Mouse (Mus musculus) erythroblast, embryonic 14.5 days (primary cell): ENCODE measurements around the gene Bud23. TPM values are rescaled to one million over a fixed set of nuclear protein-coding genes. Genes with fewer than 3 reads are reported as not detected.
"Not testable (repeated sequence)": the region's sequence is repeated elsewhere in the genome, so short reads cannot be mapped to it uniquely, and the experiment has no call there.

ENCODE experiments used
- H3K27me3 ChIP-seq: 2 replicates; pipeline ENCODE4 v1.6.1; 2012; ENCODE audit warnings: inconsistent platforms; ENCODE audit not compliant: control insufficient read depth
- H3K36me3 ChIP-seq: 2 replicates; pipeline ENCODE4 v1.6.1; 2012; ENCODE audit warnings: mild to moderate bottlenecking, inconsistent platforms; ENCODE audit not compliant: control insufficient read depth
- H3K4me1 ChIP-seq: 2 replicates; pipeline ENCODE4 v1.6.1; 2012; ENCODE audit warnings: inconsistent platforms; ENCODE audit not compliant: control insufficient read depth
- H3K4me3 ChIP-seq: replicated peaks from 2 replicates; pipeline ENCODE3; 2012; ENCODE audit warnings: moderate library complexity, mild to moderate bottlenecking, inconsistent platforms
- H3K9me3 ChIP-seq: 2 replicates; pipeline ENCODE4 v1.6.1; 2012; ENCODE audit warnings: low read length, inconsistent platforms, mixed read lengths; ENCODE audit not compliant: control insufficient read depth
- GATA1 ChIP-seq: IDR thresholded peaks from 2 replicates; pipeline ENCODE4 v1.6.1; 2012; ENCODE audit warnings: low read length, inconsistent platforms, mixed read lengths
- TAL1 ChIP-seq: IDR thresholded peaks from 3 replicates; pipeline ENCODE4 v1.6.1; 2012; ENCODE audit warnings: low read length, inconsistent platforms, mixed read lengths
- polyA plus RNA-seq: library from polyadenylated mRNA; stranded (reverse); fragments of >175 nt; gene quantifications from 2 replicates; pipeline ENCODE4 v1.2.3, GENCODE M21; 2012

Bud23 gene
- 12.3 TPM in 2 replicates for polyA plus RNA-seq

GRCm38 (mm10) chr5:135064909-135065446, at the start of gene Bud23:
Gene Bud23, minus strand, starts transcription at chr5:135064959.
- peaks cover 38% of the 10 kb centered on the region for H3K4me1 ChIP-seq
- H3K4me3 ChIP-seq: peak within 1 kb of the TSS; percentile 80
- peaks cover 47% of the 10 kb centered on the region for H3K36me3 ChIP-seq
- not testable (repeated sequence) for H3K9me3 ChIP-seq, H3K27me3 ChIP-seq

- Histone ChIP-seq H3K4me3 (no peak overlapping the region), H3K4me1 (peaks cover 3% of the 10 kb centered on the region), H3K36me3 (peaks cover 3% of the 10 kb centered on the region; the same call in 1 of the 2 replicates), H3K9me3 (no peaks in the 10 kb centered on the region), H3K27me3 (peaks cover 18% of the 10 kb centered on the region)
- no peak for TF ChIP-seq GATA1
- no peak for TF ChIP-seq TAL1
Measured at GRCm38 (mm10) chr5:135113782-135114181, 49.0 kb upstream of the Bud23 start.

GRCm38 (mm10) chr5:135109976-135110375, 45.2 kb upstream of the Bud23 start:
- Histone ChIP-seq H3K27me3 (peaks cover 53% of the 10 kb centered on the region), H3K36me3 (no peaks in the 10 kb centered on the region)
- no peak for TF ChIP-seq TAL1
- TF ChIP-seq GATA1: no peak

GRCm38 (mm10) chr5:135109426-135109825, 44.7 kb upstream of the Bud23 start:
- H3K4me3 ChIP-seq: no peak overlapping the region
- TF ChIP-seq GATA1: no peak
- TF ChIP-seq TAL1: no peak
- peaks cover 57% of the 10 kb centered on the region for H3K27me3 ChIP-seq
- peaks cover 12% of the 10 kb centered on the region for H3K4me1 ChIP-seq
- H3K9me3 ChIP-seq: no peaks in the 10 kb centered on the region
- no peaks in the 10 kb centered on the region for H3K36me3 ChIP-seq

More at GRCm38 (mm10) chr5:135109976-135110375, 45.2 kb upstream of the Bud23 start:
- Histone ChIP-seq H3K4me1 (peaks cover 12% of the 10 kb centered on the region), H3K9me3 (no peaks in the 10 kb centered on the region), H3K4me3 (no peak overlapping the region)

- no peaks in the 10 kb centered on the region for H3K9me3 ChIP-seq
- H3K27me3 ChIP-seq: peaks cover 57% of the 10 kb centered on the region
- TF ChIP-seq TAL1: no peak
- TF ChIP-seq GATA1: no peak
- H3K36me3 ChIP-seq: no peaks in the 10 kb centered on the region
- peaks cover 12% of the 10 kb centered on the region for H3K4me1 ChIP-seq
- no peak overlapping the region for H3K4me3 ChIP-seq
Measured at GRCm38 (mm10) chr5:135109017-135109416, 44.3 kb upstream of the Bud23 start.

GRCm38 (mm10) chr5:135107521-135108501, 43.1 kb upstream of the Bud23 start:
- TF ChIP-seq GATA1: no peak
- no peak for TF ChIP-seq TAL1
- no peaks in the 10 kb centered on the region for H3K36me3 ChIP-seq
- peak overlapping the region; percentile 60 for H3K4me3 ChIP-seq
- H3K27me3 ChIP-seq: peaks cover 61% of the 10 kb centered on the region
- peaks cover 12% of the 10 kb centered on the region for H3K4me1 ChIP-seq
- H3K9me3 ChIP-seq: no peaks in the 10 kb centered on the region

GRCm38 (mm10) chr5:135106758-135107256, 42.0 kb upstream of the Bud23 start:
- Histone ChIP-seq H3K9me3 (no peaks in the 10 kb centered on the region), H3K27me3 (peaks cover 61% of the 10 kb centered on the region), H3K36me3 (no peaks in the 10 kb centered on the region), H3K4me1 (peaks cover 12% of the 10 kb centered on the region), H3K4me3 (peak overlapping the region; percentile 60)
- TF ChIP-seq TAL1: no peak
- TF ChIP-seq GATA1: no peak

- H3K4me3 ChIP-seq: no peak overlapping the region
- no peaks in the 10 kb centered on the region for H3K36me3 ChIP-seq
- H3K9me3 ChIP-seq: no peaks in the 10 kb centered on the region
- H3K4me1 ChIP-seq: peaks cover 12% of the 10 kb centered on the region
- no peak for TF ChIP-seq GATA1
- no peak for TF ChIP-seq TAL1
- H3K27me3 ChIP-seq: peaks cover 46% of the 10 kb centered on the region
Measured at GRCm38 (mm10) chr5:135103999-135104660, 39.4 kb upstream of the Bud23 start.

- Histone ChIP-seq H3K36me3 (no peaks in the 10 kb centered on the region), H3K4me3 (no peak overlapping the region), H3K27me3 (peaks cover 18% of the 10 kb centered on the region), H3K4me1 (no peaks in the 10 kb centered on the region), H3K9me3 (no peaks in the 10 kb centered on the region)
- no peak for TF ChIP-seq TAL1
- TF ChIP-seq GATA1: no peak
Measured at GRCm38 (mm10) chr5:135100981-135101380, 36.2 kb upstream of the Bud23 start.
